Mouse (Mus musculus): Measurements from ENCODE around the gene Pfn4.

DNA sequence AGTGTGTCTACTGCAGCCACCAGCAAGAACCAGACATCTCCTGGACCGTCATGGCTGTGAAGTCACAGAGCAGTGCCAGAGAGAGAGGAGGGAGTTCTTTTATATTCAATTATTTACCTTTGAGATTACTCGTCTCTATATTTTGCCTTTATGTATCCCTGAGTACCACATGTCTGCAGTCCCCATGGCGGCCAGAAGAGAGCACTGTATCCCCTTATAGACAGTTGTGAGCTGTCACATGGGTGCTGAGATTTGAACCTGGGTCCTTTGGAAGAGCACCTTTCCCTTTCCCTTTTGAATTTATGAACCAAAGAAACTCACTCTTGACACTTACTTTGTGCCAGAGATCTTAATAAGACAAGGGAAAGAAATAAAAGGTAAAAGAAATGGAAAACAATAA is 39.7 kb upstream of the Pfn4 start:
- TF ChIP-seq POLR2A (IDR thresholded peaks at IDR 0.05; ENCODE audit: borderline replicate concordance, insufficient read depth, low read length) (no peak), CTCF (IDR thresholded peaks at IDR 0.05; ENCODE audit: borderline replicate concordance, insufficient read depth, low read depth, low read length) (no peak)
